ENCODE assay signal across 16 mouse cellular contexts in genomic region chr12:79628121-79628774, GRCm38 (mm10).
A peak's percentile ranks its signal among the peaks of the same experiment; 100 is the strongest.
DNase-seq lines count a peak whose midpoint lies in the region; ATAC-seq and TF ChIP-seq lines count a peak whose summit lies in the region.
"Had no signal": no experiment of that assay in that cellular context is flagged by ENCODE, and none has a peak within 500 bp of the region (broad histone marks: within the 10 kb centered on the region; RNA-seq: fewer than 3 reads in every experiment).

No protein-coding gene starts in this region.

- no peaks in the 10 kb centered on the region for H3K9me3 ChIP-seq in lung, embryonic 14.5 days (ENCODE audit: low read depth, low read length)
- H3K9me3 ChIP-seq in lung, postnatal 0 days (ENCODE audit: low read length): no peaks in the 10 kb centered on the region
- no peaks in the 10 kb centered on the region for H3K9me3 ChIP-seq in embryonic facial prominence, embryonic 11.5 days (replicated peaks; ENCODE audit: control insufficient read depth, low read length)

- DNase-seq in embryo, embryonic 10.5 days (ENCODE audit: low spot score): peak; percentile 60
- DNase-seq in embryo, embryonic 10 days (ENCODE audit: low spot score): no peak
- no peak for DNase-seq in lung, embryonic 14.5 days
- DNase-seq in lung, postnatal 0 days (ENCODE audit: low spot score): no peak
- peak; percentile 79 for DNase-seq in embryonic facial prominence, embryonic 11.5 days (ENCODE audit: low spot score)
- no peak for DNase-seq in left cerebral cortex, postnatal 36 days (ENCODE audit: low spot score in 2 of 2)
- no peak for DNase-seq in frontal cortex, postnatal 25 days (ENCODE audit: low spot score in 2 of 2)
- DNase-seq: adrenal gland, postnatal 25 days; cerebellum, adult 8-10 months; gastrocnemius, adult 2 months; kidney, adult 2 months; lung, postnatal 10 days; right cerebral cortex, postnatal 4 days; thymus, postnatal 36 days had no signal

- TF ChIP-seq CTCF in lung, embryonic 14.5 days (IDR thresholded peaks at IDR 0.05; ENCODE audit: low read depth): no peak
- TF ChIP-seq CTCF in lung, postnatal 0 days (IDR thresholded peaks at IDR 0.05): no peak

- H3K27ac ChIP-seq in lung, embryonic 14.5 days (ENCODE audit: low read depth): peak overlapping the region; percentile 49; the same call in 1 of the 2 replicates
- no peak overlapping the region for H3K27ac ChIP-seq in lung, postnatal 0 days (ENCODE audit: low read length)
- no peak overlapping the region for H3K27ac ChIP-seq in embryonic facial prominence, embryonic 11.5 days (replicated peaks; ENCODE audit: low read depth, low read length)
- H3K27ac ChIP-seq in macrophage: peak overlapping the region; percentile 100
- H3K27ac ChIP-seq: left cerebral cortex, adult 2 months had no signal

- WGBS in lung, embryonic 14.5 days: 48% methylated on average over 5 of the region's 5 CpGs
- 66% methylated on average over 5 of the region's 5 CpGs for whole genome bisulfite sequencing in lung, postnatal 0 days
- WGBS in embryonic facial prominence, embryonic 11.5 days: 46% methylated on average over 5 of the region's 5 CpGs
- 63% methylated on average over 5 of the region's 5 CpGs for WGBS in macrophage (ENCODE audit: missing documents)

- peak; percentile 52; the same call in 1 of the 2 replicates for ATAC-seq in lung, embryonic 14.5 days (ENCODE audit: insufficient read depth)
- no peak for ATAC-seq in lung, postnatal 0 days
- no peak; the same call in 1 of the 2 replicates for ATAC-seq in embryonic facial prominence, embryonic 11.5 days (replicated peaks; ENCODE audit: insufficient number of reproducible peaks, low FRiP score, low TSS enrichment, low read depth)

- H3K79me2 ChIP-seq in macrophage (ENCODE audit: inconsistent target): no peaks in the 10 kb centered on the region

- no peak overlapping the region for H3K4me2 ChIP-seq in lung, embryonic 14.5 days
- H3K4me2 ChIP-seq in lung, postnatal 0 days (replicated peaks; ENCODE audit: low read depth, low read length): no peak overlapping the region
- no peak overlapping the region for H3K4me2 ChIP-seq in embryonic facial prominence, embryonic 11.5 days (ENCODE audit: low read depth, low read length)

- no peaks in the 10 kb centered on the region for H3K36me3 ChIP-seq in lung, embryonic 14.5 days (ENCODE audit: insufficient read depth)
- no peaks in the 10 kb centered on the region for H3K36me3 ChIP-seq in lung, postnatal 0 days (ENCODE audit: insufficient read depth, low read length)
- H3K36me3 ChIP-seq in embryonic facial prominence, embryonic 11.5 days (replicated peaks; ENCODE audit: control insufficient read depth, insufficient read depth, low read depth, low read length): no peaks in the 10 kb centered on the region
- H3K36me3 ChIP-seq in macrophage (ENCODE audit: inconsistent target): no peaks in the 10 kb centered on the region

- H3K27me3 ChIP-seq in lung, embryonic 14.5 days (ENCODE audit: insufficient read depth, low read length): no peaks in the 10 kb centered on the region
- H3K27me3 ChIP-seq in lung, postnatal 0 days (replicated peaks; ENCODE audit: insufficient read depth, low read length): no peaks in the 10 kb centered on the region
- H3K27me3 ChIP-seq in embryonic facial prominence, embryonic 11.5 days (ENCODE audit: control insufficient read depth, insufficient read depth, low read length): no peaks in the 10 kb centered on the region

- intact Hi-C loops in left cerebral cortex, postnatal 36 days (cut with DNase I): no loop called here

- no peak overlapping the region for H3K9ac ChIP-seq in lung, embryonic 14.5 days
- H3K9ac ChIP-seq in lung, postnatal 0 days (replicated peaks; ENCODE audit: low read depth): no peak overlapping the region
- no peak overlapping the region for H3K9ac ChIP-seq in embryonic facial prominence, embryonic 11.5 days (replicated peaks; ENCODE audit: low read length)

- H3K4me3 ChIP-seq in lung, embryonic 14.5 days (ENCODE audit: low read depth, low read length): no peak overlapping the region
- no peak overlapping the region for H3K4me3 ChIP-seq in lung, postnatal 0 days (ENCODE audit: low read depth, low read length)
- no peak overlapping the region for H3K4me3 ChIP-seq in embryonic facial prominence, embryonic 11.5 days (ENCODE audit: low read depth, low read length)
- no peak overlapping the region for H3K4me3 ChIP-seq in macrophage (ENCODE audit: inconsistent target)
- H3K4me3 ChIP-seq: gastrocnemius, adult 2 months; left cerebral cortex, adult 2 months had no signal

- peaks cover 9% of the 10 kb centered on the region; the same call in 1 of the 2 replicates for H3K4me1 ChIP-seq in lung, embryonic 14.5 days (ENCODE audit: insufficient read depth)
- 0 out of 2 replicates have a peak, but pooled peaks cover 3% of the 10 kb centered on the region for H3K4me1 ChIP-seq in lung, postnatal 0 days (ENCODE audit: insufficient read depth, low read depth, low read length)
- H3K4me1 ChIP-seq in embryonic facial prominence, embryonic 11.5 days (ENCODE audit: control insufficient read depth, insufficient read depth, low read length): no peaks in the 10 kb centered on the region; the same call in none of the 2 replicates

- no peak for TF ChIP-seq EP300 in lung, postnatal 0 days (IDR thresholded peaks at IDR 0.05)

Comparison
In these comparisons a context has a peak if more than half of its experiments do, and no peak if none do; other contexts are left out.
1. DNase-seq: peak in embryo, embryonic 10.5 days (single experiment) and embryonic facial prominence, embryonic 11.5 days (single experiment); none in embryo, embryonic 10 days (single experiment), lung, embryonic 14.5 days (single experiment), lung, postnatal 0 days (single experiment), left cerebral cortex, postnatal 36 days (0 of 2) and frontal cortex, postnatal 25 days (0 of 2).
2. H3K27ac ChIP-seq: peak in lung, embryonic 14.5 days (single experiment) and macrophage (single experiment); none in lung, postnatal 0 days (single experiment) and embryonic facial prominence, embryonic 11.5 days (single experiment).